Mouse (Mus musculus): ENCODE measurements at regions not wholly inside any gene's neighbourhood (a gene's known extent, or its start where the extent isn't known, plus 50 kb on each side); places are given as distances from the start of the nearest gene placed in this dataset.

GRCm38 (mm10) chr4:79052723-79053122, 841.0 kb upstream of the Ptprd start:
- DNase-seq (ENCODE audit: low read depth, low spot score) = peak; percentile 49

Data from brain, embryonic 18.5 days (tissue).